Mouse (Mus musculus): ENCODE measurements at regions not wholly inside any gene's neighbourhood (a gene's known extent, or its start where the extent isn't known, plus 50 kb on each side); places are given as distances from the start of the nearest gene placed in this dataset.

DNA sequence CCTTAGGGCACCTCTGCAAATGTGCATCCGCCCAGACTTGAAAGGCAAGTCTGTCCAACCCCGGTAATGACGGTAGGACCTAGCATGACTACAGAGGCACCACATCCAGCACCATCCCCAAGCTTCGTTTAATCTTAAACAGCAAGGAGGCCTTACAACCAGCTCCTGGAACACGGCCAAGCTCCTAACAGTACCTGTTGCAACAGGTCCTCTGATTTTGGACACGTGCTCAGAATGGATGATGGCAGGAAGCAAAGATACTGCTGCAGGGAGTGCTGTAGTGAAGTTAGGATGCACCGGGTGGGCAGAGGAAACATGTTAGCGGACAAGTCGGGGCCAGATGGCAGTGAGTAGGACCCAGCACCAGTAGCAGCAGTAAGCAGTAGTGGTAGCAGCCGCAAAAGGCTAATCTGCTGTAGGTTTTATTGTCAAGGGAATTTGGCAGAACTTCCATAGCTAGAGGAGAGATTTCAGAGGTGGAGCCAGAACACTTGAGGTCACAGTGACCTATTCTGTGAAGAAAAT, 2813.5 kb upstream of the Gm7489 start:
- TF ChIP-seq POLR2A (IDR thresholded peaks at IDR 0.05; ENCODE audit: low read depth, low read length) (no peak), CTCF (IDR thresholded peaks at IDR 0.05; ENCODE audit: extremely low read depth, insufficient read length, insufficient replicate concordance, low read depth, low read length) (no peak)

All from small intestine, adult 2 months (tissue).